Mouse (Mus musculus) cerebellum, adult 9-10 months (tissue): ENCODE measurements at regions not wholly inside any gene's neighbourhood (a gene's known extent, or its start where the extent isn't known, plus 50 kb on each side); places are given as distances from the start of the nearest gene placed in this dataset.
A peak's percentile ranks its signal among the peaks of the same experiment; 100 is the strongest.

ENCODE experiments used
- DNase-seq: peaks from one replicate; pipeline ENCODE4 v3.0.0; 2022

- no peak for DNase-seq
Observed at GRCm38 (mm10) chr6:36645415-36645814, 164.6 kb downstream of the Ptn start.

- DNase-seq: no peak
Observed at GRCm38 (mm10) chr6:36644880-36645279, 165.1 kb downstream of the Ptn start.

DNA sequence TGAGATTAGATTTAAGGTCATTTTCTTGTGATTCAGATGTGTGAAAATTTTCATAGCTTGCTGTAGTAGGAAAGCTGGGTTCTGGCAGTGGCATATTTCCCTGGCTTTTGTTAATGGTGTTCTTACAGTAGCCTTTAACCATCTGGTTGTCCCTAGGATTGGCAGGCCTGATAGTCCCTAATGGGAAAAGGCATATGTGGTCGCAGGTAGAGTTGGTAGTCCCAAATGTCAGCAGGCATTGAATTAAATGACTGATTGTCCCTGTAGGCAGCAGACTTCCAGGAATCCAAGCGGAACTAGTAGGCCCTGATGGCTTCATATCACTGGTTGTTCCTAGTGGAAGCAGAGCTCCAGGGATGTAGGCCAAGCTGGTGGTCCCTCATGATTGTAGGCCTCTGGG is 173.0 kb downstream of the Ptn start:
- no peak for DNase-seq

GRCm38 (mm10) chr6:36627648-36628047 is 182.4 kb downstream of the Ptn start:
- peak; percentile 34 for DNase-seq

GRCm38 (mm10) chr6:36608281-36608970 is 201.6 kb downstream of the Ptn start:
- DNase-seq: no peak

GRCm38 (mm10) chr6:36605578-36606205 is 204.3 kb downstream of the Ptn start:
- no peak for DNase-seq

DNA sequence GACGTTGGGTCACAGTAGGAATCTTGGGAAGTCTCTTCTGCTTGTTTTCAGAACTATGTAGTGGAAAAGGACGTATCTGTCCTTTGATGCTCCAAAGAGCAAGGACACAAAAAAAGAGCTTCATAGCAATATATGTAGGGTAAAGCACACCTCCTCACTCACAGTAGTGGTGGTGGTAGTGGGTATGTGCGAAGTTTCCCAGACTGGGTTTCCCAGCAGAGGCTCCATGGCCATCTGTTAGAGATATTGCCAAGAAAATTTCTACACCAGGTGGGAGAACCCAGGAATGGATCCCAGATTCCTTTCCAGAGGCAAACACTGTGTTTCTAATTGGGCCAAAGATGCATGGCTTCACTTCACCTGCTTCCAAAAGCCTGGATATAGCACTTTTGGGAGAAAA is 205.2 kb downstream of the Ptn start:
- DNase-seq: no peak

GRCm38 (mm10) chr6:36596574-36596973 is 208.7 kb downstream of the Chrm2 start:
- no peak for DNase-seq

DNA sequence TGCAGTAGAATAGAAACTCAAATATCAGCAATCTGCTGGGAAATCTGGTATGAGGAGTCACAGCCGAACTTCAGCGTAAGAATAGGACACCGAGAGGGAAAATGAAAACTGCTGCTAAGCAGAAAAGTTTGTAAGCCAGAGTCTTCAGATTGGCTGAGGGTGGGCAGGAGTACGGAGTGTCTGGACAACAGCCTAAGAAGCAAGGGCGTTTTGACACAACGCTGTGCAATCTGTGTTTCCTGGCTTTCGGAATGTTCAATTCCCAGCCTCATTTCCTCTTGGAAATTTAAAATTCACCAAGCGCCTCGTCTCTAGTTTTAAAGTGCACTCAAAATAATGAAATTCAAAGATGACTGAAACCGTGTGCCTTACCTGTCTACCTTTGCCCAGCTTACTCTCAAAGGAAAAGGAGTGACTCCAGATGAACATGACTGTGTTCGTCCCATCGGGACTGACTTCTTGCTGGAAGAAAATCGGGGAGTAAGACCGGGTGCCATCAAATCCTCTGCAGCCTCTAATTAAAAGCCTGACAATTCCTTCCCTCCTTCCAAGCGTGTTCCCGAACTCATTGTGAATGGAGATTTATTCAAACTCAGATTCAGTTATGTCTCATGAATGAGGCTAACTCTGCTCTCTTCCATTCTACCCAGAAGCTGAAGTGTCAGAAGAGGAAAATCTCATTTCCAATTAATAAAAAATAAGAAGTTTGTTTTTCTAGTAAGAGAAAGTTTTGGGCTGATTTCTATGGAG is 203.2 kb downstream of the Chrm2 start:
- DNase-seq: no peak

DNA sequence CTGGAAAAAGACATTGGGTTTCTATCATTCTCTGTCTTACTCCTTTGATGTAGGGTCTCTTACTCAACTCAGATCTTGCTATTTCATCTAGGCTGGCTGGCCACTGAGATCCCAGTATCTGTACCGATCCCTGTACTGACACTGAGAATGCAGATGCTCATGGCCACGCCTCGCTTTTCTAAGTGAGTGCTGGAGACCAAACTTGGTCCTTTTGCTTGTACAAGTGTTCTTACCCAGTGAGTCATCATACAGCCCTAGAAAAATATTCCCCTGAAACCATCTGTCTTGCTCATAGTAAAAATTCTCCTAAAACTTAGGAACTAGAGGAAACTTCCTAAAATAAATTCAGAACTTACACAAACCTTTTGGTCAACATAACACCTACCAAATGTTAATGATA is 193.2 kb downstream of the Chrm2 start:
- no peak for DNase-seq
